Mouse (Mus musculus) heart, embryonic 12.5 days (tissue): ENCODE measurements around the gene Plac9a. TPM values are rescaled to one million over a fixed set of nuclear protein-coding genes. Genes with fewer than 3 reads are reported as not detected.
A peak's percentile ranks its signal among the peaks of the same experiment; 100 is the strongest.
"Not testable (repeated sequence)": the region's sequence is repeated elsewhere in the genome, so short reads cannot be mapped to it uniquely, and the experiment has no call there.

Experiments used
- ATAC-seq: fragments of 200-750 bp; cut with Nextera tagmentation; 2 replicates; pipeline ENCODE4 v1.8.0; 2017; ENCODE audit warnings: moderate TSS enrichment, moderate library complexity; ENCODE audit not compliant: insufficient number of reproducible peaks, low FRiP score
- H3K27ac ChIP-seq: fragments of 300-500 bp; sonication (generic); 2 replicates; pipeline ENCODE4 v1.5.1; 2016; ENCODE audit warnings: mild to moderate bottlenecking, moderate library complexity; ENCODE audit not compliant: poor library complexity, severe bottlenecking
- H3K27me3 ChIP-seq: fragments of 300-500 bp; sonication (generic); replicated peaks from 2 replicates; pipeline ENCODE4 v1.6.1; 2016; ENCODE audit warnings: mild to moderate bottlenecking, moderate library complexity
- H3K36me3 ChIP-seq: fragments of 300-500 bp; sonication (generic); 2 replicates; pipeline ENCODE4 v1.6.1; 2016; ENCODE audit warnings: mild to moderate bottlenecking, moderate library complexity
- H3K4me1 ChIP-seq: fragments of 300-500 bp; sonication (generic); replicated peaks from 2 replicates; pipeline ENCODE4 v1.6.1; 2016; ENCODE audit warnings: mild to moderate bottlenecking
- H3K4me2 ChIP-seq: fragments of 300-500 bp; sonication (generic); 2 replicates; pipeline ENCODE4 v1.6.1; 2016; ENCODE audit warnings: mild to moderate bottlenecking, moderate library complexity
- H3K4me3 ChIP-seq: fragments of 300-500 bp; sonication (generic); 2 replicates; pipeline ENCODE4 v1.5.1; 2016; ENCODE audit warnings: mild to moderate bottlenecking
- H3K9ac ChIP-seq: fragments of 300-500 bp; sonication (generic); 2 replicates; pipeline ENCODE4 v1.6.1; 2016; ENCODE audit warnings: mild to moderate bottlenecking, moderate library complexity
- H3K9me3 ChIP-seq: fragments of 300-500 bp; sonication (generic); replicated peaks from 2 replicates; pipeline ENCODE4 v1.6.1; 2016; ENCODE audit warnings: mild to moderate bottlenecking, moderate library complexity
- whole genome bisulfite sequencing: fragments of 180-500 bp; shearing (Covaris S2); methylation state at CpG from one replicate; pipeline ENCODE4 v1.1.7; 2016; 5-methylcytosine and 5-hydroxymethylcytosine counted together
- polyA plus RNA-seq: library from polyadenylated mRNA; unstranded; fragments of >200 nt; fragmentation: Nextera tagmentation; extraction: Ambion mirVana; gene quantifications from 2 replicates; pipeline ENCODE4 v1.2.1, GENCODE M21; 2016

Plac9a gene
- polyA plus RNA-seq, 1 experiment from 2014 or later = not detected

- ATAC-seq, H3K27me3 ChIP-seq, H3K36me3 ChIP-seq, H3K9me3 ChIP-seq, H3K4me1 ChIP-seq, H3K9ac ChIP-seq, H3K4me2 ChIP-seq, H3K4me3 ChIP-seq, H3K27ac ChIP-seq: not testable (repeated sequence)
- no CpG with 5 or more reads among the region's 12 CpGs for WGBS
Observed at GRCm38 (mm10) chr14:25885886-25886285, 17.0 kb downstream of the Plac9a start.

- H3K36me3 ChIP-seq, H3K9ac ChIP-seq, ATAC-seq, H3K4me1 ChIP-seq, H3K4me2 ChIP-seq, H3K27me3 ChIP-seq, H3K27ac ChIP-seq, H3K9me3 ChIP-seq, H3K4me3 ChIP-seq: not testable (repeated sequence)
- no CpG with 5 or more reads among the region's 9 CpGs for WGBS
Observed at GRCm38 (mm10) chr14:25881769-25882168, 21.1 kb downstream of the Plac9a start.

- WGBS = no CpG with 5 or more reads among the region's 7 CpGs
- not testable (repeated sequence) for ATAC-seq
Observed at GRCm38 (mm10) chr14:25876640-25877039, 26.3 kb downstream of the Plac9a start.

GRCm38 (mm10) chr14:25872461-25873415 lies 30.2 kb downstream of the Plac9a start:
- 56% methylated on average over 8 of the region's 8 CpGs for WGBS
- 0 out of 2 replicates have a peak, but pooled peaks have one; percentile 31 for ATAC-seq

More at GRCm38 (mm10) chr14:25876640-25877039, 26.3 kb downstream of the Plac9a start:
- H3K27ac ChIP-seq, H3K9ac ChIP-seq, H3K27me3 ChIP-seq, H3K4me3 ChIP-seq, H3K9me3 ChIP-seq, H3K36me3 ChIP-seq, H3K4me2 ChIP-seq: not testable (repeated sequence)
- peaks cover 19% of the 10 kb centered on the region for H3K4me1 ChIP-seq

GRCm38 (mm10) chr14:25869135-25869878 lies 33.6 kb downstream of the Plac9a start:
- ATAC-seq = no peak
- 39% methylated on average over 9 of the region's 9 CpGs for WGBS
- H3K9me3 ChIP-seq = no peaks in the 10 kb centered on the region

More at GRCm38 (mm10) chr14:25872461-25873415, 30.2 kb downstream of the Plac9a start:
- Histone ChIP-seq H3K9ac (no peak overlapping the region), H3K36me3 (no peaks in the 10 kb centered on the region), H3K4me3 (no peak overlapping the region), H3K27me3 (no peaks in the 10 kb centered on the region), H3K27ac (peak overlapping the region; percentile 13; the same call in 1 of the 2 replicates), H3K4me1 (peaks cover 39% of the 10 kb centered on the region), H3K4me2 (no peak overlapping the region), H3K9me3 (no peaks in the 10 kb centered on the region)

GRCm38 (mm10) chr14:25868706-25869105 lies 34.2 kb downstream of the Plac9a start:
- H3K36me3 ChIP-seq = no peaks in the 10 kb centered on the region
- no peak overlapping the region for H3K9ac ChIP-seq
- H3K27me3 ChIP-seq = no peaks in the 10 kb centered on the region
- no peak for ATAC-seq
- H3K27ac ChIP-seq = peak overlapping the region; percentile 34; the same call in 1 of the 2 replicates
- H3K4me1 ChIP-seq = peaks cover 46% of the 10 kb centered on the region
- no peaks in the 10 kb centered on the region for H3K9me3 ChIP-seq
- 76% methylated on average over 4 of the region's 4 CpGs for WGBS
- no peak overlapping the region for H3K4me3 ChIP-seq
- H3K4me2 ChIP-seq = no peak overlapping the region

More at GRCm38 (mm10) chr14:25869135-25869878, 33.6 kb downstream of the Plac9a start:
- Histone ChIP-seq H3K27ac (peak overlapping the region; percentile 34; the same call in 1 of the 2 replicates), H3K4me3 (no peak overlapping the region), H3K36me3 (no peaks in the 10 kb centered on the region), H3K9ac (no peak overlapping the region), H3K4me2 (no peak overlapping the region), H3K4me1 (peaks cover 46% of the 10 kb centered on the region), H3K27me3 (no peaks in the 10 kb centered on the region)

GRCm38 (mm10) chr14:25867834-25868233 lies 35.1 kb downstream of the Plac9a start:
- H3K27me3 ChIP-seq = no peaks in the 10 kb centered on the region
- H3K4me3 ChIP-seq = no peak overlapping the region
- WGBS = 81% methylated on average over 6 of the region's 6 CpGs
- H3K4me1 ChIP-seq = peaks cover 37% of the 10 kb centered on the region
- H3K9me3 ChIP-seq = no peaks in the 10 kb centered on the region
- H3K27ac ChIP-seq = no peak overlapping the region
- H3K4me2 ChIP-seq = no peak overlapping the region
- no peaks in the 10 kb centered on the region for H3K36me3 ChIP-seq
- no peak for ATAC-seq
- H3K9ac ChIP-seq = no peak overlapping the region

- ATAC-seq = no peak
- no peaks in the 10 kb centered on the region for H3K36me3 ChIP-seq
- WGBS = 76% methylated on average over 11 of the region's 11 CpGs
Observed at GRCm38 (mm10) chr14:25866832-25867231, 36.1 kb downstream of the Plac9a start.

GRCm38 (mm10) chr14:25866384-25866783 lies 36.5 kb downstream of the Plac9a start:
- H3K9me3 ChIP-seq = no peaks in the 10 kb centered on the region
- WGBS = 84% methylated on average over 6 of the region's 6 CpGs
- no peak overlapping the region for H3K4me2 ChIP-seq
- no peak for ATAC-seq
- H3K27me3 ChIP-seq = no peaks in the 10 kb centered on the region
- H3K27ac ChIP-seq = no peak overlapping the region
- H3K4me3 ChIP-seq = no peak overlapping the region
- no peak overlapping the region for H3K9ac ChIP-seq
- H3K36me3 ChIP-seq = no peaks in the 10 kb centered on the region
- peaks cover 27% of the 10 kb centered on the region for H3K4me1 ChIP-seq

More at GRCm38 (mm10) chr14:25866832-25867231, 36.1 kb downstream of the Plac9a start:
- Histone ChIP-seq H3K27me3 (no peaks in the 10 kb centered on the region), H3K27ac (no peak overlapping the region), H3K9ac (no peak overlapping the region), H3K4me3 (no peak overlapping the region), H3K9me3 (no peaks in the 10 kb centered on the region), H3K4me1 (peaks cover 27% of the 10 kb centered on the region), H3K4me2 (no peak overlapping the region)

GRCm38 (mm10) chr14:25865251-25865650 lies 37.6 kb downstream of the Plac9a start:
- WGBS = 56% methylated on average over 5 of the region's 5 CpGs
- H3K27ac ChIP-seq = no peak overlapping the region
- no peaks in the 10 kb centered on the region for H3K27me3 ChIP-seq
- ATAC-seq = no peak
- no peaks in the 10 kb centered on the region for H3K36me3 ChIP-seq
- no peak overlapping the region for H3K4me3 ChIP-seq
- H3K4me1 ChIP-seq = peaks cover 25% of the 10 kb centered on the region
- no peaks in the 10 kb centered on the region for H3K9me3 ChIP-seq
- H3K4me2 ChIP-seq = no peak overlapping the region
- H3K9ac ChIP-seq = no peak overlapping the region

- no peaks in the 10 kb centered on the region for H3K36me3 ChIP-seq
- no peak overlapping the region for H3K4me3 ChIP-seq
- H3K27me3 ChIP-seq = no peaks in the 10 kb centered on the region
- H3K4me2 ChIP-seq = no peak overlapping the region
- ATAC-seq = no peak
- no peak overlapping the region for H3K27ac ChIP-seq
- no peaks in the 10 kb centered on the region for H3K9me3 ChIP-seq
- 67% methylated on average over 2 of the region's 2 CpGs for WGBS
- H3K4me1 ChIP-seq = peaks cover 10% of the 10 kb centered on the region
- no peak overlapping the region for H3K9ac ChIP-seq
Observed at GRCm38 (mm10) chr14:25863721-25864120, 39.2 kb downstream of the Plac9a start.
